Mouse (Mus musculus): ENCODE data around the gene Edrf1.

DNA sequence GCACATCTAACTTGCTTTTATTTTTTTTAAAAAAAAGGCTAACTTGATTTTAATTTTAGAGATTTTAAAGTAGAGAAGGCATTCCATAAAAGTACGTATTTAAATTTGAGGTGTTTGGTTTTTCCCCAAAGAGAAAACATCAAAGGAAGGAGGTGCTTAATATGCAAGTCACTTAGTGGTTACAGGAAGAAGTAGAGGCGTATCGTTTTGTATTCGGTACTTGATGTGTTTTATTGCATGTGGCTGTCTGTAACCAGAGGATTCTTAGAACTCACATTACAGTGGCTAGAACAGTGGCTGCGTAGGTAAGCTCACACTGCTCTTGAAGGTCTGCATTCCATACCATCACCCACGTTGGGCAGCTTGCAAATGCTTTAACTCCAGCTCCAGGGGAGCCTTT lies 8.4 kb downstream of the Edrf1 start:
- TF ChIP-seq CTCF (IDR thresholded peaks at IDR 0.05; ENCODE audit: borderline replicate concordance, insufficient read depth, low read depth, low read length) (no peak), POLR2A (IDR thresholded peaks at IDR 0.05; ENCODE audit: borderline replicate concordance, insufficient read depth, low read length) (no peak)
